Mouse (Mus musculus) urinary bladder, adult 2 months (tissue): ENCODE results near the gene Sdad1. TPM values are rescaled to one million over a fixed set of nuclear protein-coding genes. Genes with fewer than 3 reads are reported as not detected.
"Not testable (repeated sequence)": the region's sequence is repeated elsewhere in the genome, so short reads cannot be mapped to it uniquely, and the experiment has no call there.

ENCODE experiments used
- DNase-seq: peaks from one replicate; pipeline ENCODE4 v3.0.0; 2022; ENCODE audit warnings: low spot score
- polyA plus RNA-seq: library from polyadenylated mRNA; depleted of rRNA; stranded (reverse); fragments of >200 nt; gene quantifications from 2 replicates; pipeline ENCODE4 v1.2.3, GENCODE M21; 2012; rRNA removed

Gene Sdad1
- 12.3 and 13.6 TPM in 2 replicates for polyA plus RNA-seq

- DNase-seq, result peak; percentile 80
Measured at GRCm38 (mm10) chr5:92309681-92310511, at the start of gene Sdad1. Gene Sdad1 (minus strand): TSS chr5:92310479.

- DNase-seq, result no peak
Measured at GRCm38 (mm10) chr5:92358767-92359455, 48.6 kb upstream of the Sdad1 start.

- DNase-seq, result no peak
Measured at GRCm38 (mm10) chr5:92358033-92358432, 47.8 kb upstream of the Sdad1 start.

- DNase-seq, result no peak
Measured at GRCm38 (mm10) chr5:92353517-92353916, 43.2 kb upstream of the Sdad1 start.

- not testable (repeated sequence) for DNase-seq
Measured at GRCm38 (mm10) chr5:92352716-92353115, 42.4 kb upstream of the Sdad1 start.

GRCm38 (mm10) chr5:92349731-92350130, 39.5 kb upstream of the Sdad1 start:
- DNase-seq, result no peak

GRCm38 (mm10) chr5:92348794-92349413, 38.6 kb upstream of the Sdad1 start, which contains the start of gene Cxcl10:
Gene Cxcl10 (minus strand): TSS chr5:92348889.
- no peak for DNase-seq

GRCm38 (mm10) chr5:92345006-92345405, 34.7 kb upstream of the Sdad1 start:
- no peak for DNase-seq

- no peak for DNase-seq
Measured at GRCm38 (mm10) chr5:92340606-92341005, 30.3 kb upstream of the Sdad1 start.

GRCm38 (mm10) chr5:92336743-92337142, 26.5 kb upstream of the Sdad1 start:
- no peak for DNase-seq

- DNase-seq, result no peak
Measured at GRCm38 (mm10) chr5:92332359-92332840, 22.1 kb upstream of the Sdad1 start.

GRCm38 (mm10) chr5:92331635-92332338, 21.5 kb upstream of the Sdad1 start, which contains the start of gene Art3:
Gene Art3 (plus strand): TSS chr5:92331827.
- DNase-seq, result no peak

GRCm38 (mm10) chr5:92331122-92331521, 20.8 kb upstream of the Sdad1 start:
- no peak for DNase-seq

- no peak for DNase-seq
Measured at GRCm38 (mm10) chr5:92327929-92328328, 17.6 kb upstream of the Sdad1 start, which contains the start of gene Cxcl9. Gene Cxcl9 (minus strand): TSS chr5:92328079.

- no peak for DNase-seq
Measured at GRCm38 (mm10) chr5:92327367-92327766, 17.1 kb upstream of the Sdad1 start.

GRCm38 (mm10) chr5:92323264-92323663, 13.0 kb upstream of the Sdad1 start:
- DNase-seq, result no peak

- no peak for DNase-seq
Measured at GRCm38 (mm10) chr5:92322612-92323011, 12.3 kb upstream of the Sdad1 start.

GRCm38 (mm10) chr5:92321631-92322400, 11.5 kb upstream of the Sdad1 start:
- DNase-seq, result no peak

- DNase-seq, result no peak
Measured at GRCm38 (mm10) chr5:92318596-92318995, 8.3 kb upstream of the Sdad1 start.

- DNase-seq, result no peak
Measured at GRCm38 (mm10) chr5:92318119-92318518, 7.8 kb upstream of the Sdad1 start.

GRCm38 (mm10) chr5:92313776-92314175, 3.5 kb upstream of the Sdad1 start:
- no peak for DNase-seq
